Mouse (Mus musculus): ENCODE data around the gene Pold2.

GRCm38 (mm10) chr11:5862394-5863105 is 15.5 kb downstream of the Pold2 start:
- TF ChIP-seq CTCF (IDR thresholded peaks at IDR 0.05; ENCODE audit: extremely low read depth, insufficient read length, insufficient replicate concordance, low read depth, low read length) (no peak), POLR2A (IDR thresholded peaks at IDR 0.05; ENCODE audit: low read depth, low read length) (no peak)

Measured in small intestine, adult 2 months (tissue).